Mouse (Mus musculus) embryonic facial prominence, embryonic 14.5 days (tissue): ENCODE measurements around the gene Best2. TPM values are rescaled to one million over a fixed set of nuclear protein-coding genes. Genes with fewer than 3 reads are reported as not detected.

Source experiments
- ATAC-seq: fragments of 200-750 bp; cut with Nextera tagmentation; 2 replicates; pipeline ENCODE4 v1.8.0; 2017; ENCODE audit warnings: low read depth, moderate number of reproducible peaks, moderate TSS enrichment
- DNase-seq: peaks from one replicate; pipeline ENCODE4 v3.0.0-alpha.2; 2015; ENCODE audit warnings: low spot score
- H3K27ac ChIP-seq: fragments of 300-500 bp; sonication (generic); replicated peaks from 2 replicates; pipeline ENCODE4 v1.5.1; 2014; ENCODE audit warnings: low read depth, mild to moderate bottlenecking, low read length, moderate library complexity
- H3K27me3 ChIP-seq: fragments of 300-500 bp; sonication (generic); replicated peaks from 2 replicates; pipeline ENCODE4 v1.6.1; 2014; ENCODE audit warnings: low read length; ENCODE audit not compliant: control insufficient read depth, insufficient read depth
- H3K36me3 ChIP-seq: fragments of 300-500 bp; sonication (generic); 2 replicates; pipeline ENCODE4 v1.6.1; 2014; ENCODE audit warnings: low read length, mixed read lengths; ENCODE audit not compliant: control insufficient read depth, insufficient read depth
- H3K4me1 ChIP-seq: fragments of 300-500 bp; sonication (generic); 2 replicates; pipeline ENCODE4 v1.6.1; 2014; ENCODE audit warnings: antibody characterized with exemption, low read length; ENCODE audit not compliant: control insufficient read depth, insufficient read depth
- H3K4me2 ChIP-seq: fragments of 300-500 bp; sonication (generic); 2 replicates; pipeline ENCODE4 v1.6.1; 2014; ENCODE audit warnings: low read depth, mild to moderate bottlenecking, low read length, moderate library complexity, mixed read lengths
- H3K4me3 ChIP-seq: fragments of 300-500 bp; sonication (generic); 2 replicates; pipeline ENCODE4 v1.5.1; 2014; ENCODE audit warnings: low read depth, mild to moderate bottlenecking, low read length
- H3K9ac ChIP-seq: fragments of 300-500 bp; sonication (generic); 2 replicates; pipeline ENCODE4 v1.6.1; 2014; ENCODE audit warnings: low read depth, mild to moderate bottlenecking, low read length, moderate library complexity, mixed read lengths
- H3K9me3 ChIP-seq: fragments of 300-500 bp; sonication (generic); 2 replicates; pipeline ENCODE4 v1.6.1; 2016; ENCODE audit warnings: low read length; ENCODE audit not compliant: control insufficient read depth
- WGBS: fragments of 180-500 bp; shearing (Covaris S2); extraction: QIAGEN DNeasy Blood & Tissue Kit; methylation state at CpG from one replicate; pipeline ENCODE4 v1.1.7; 2014; 5-methylcytosine and 5-hydroxymethylcytosine counted together
- polyA plus RNA-seq: library from polyadenylated mRNA; unstranded; fragments of >200 nt; fragmentation: Nextera tagmentation; extraction: Ambion mirVana; gene quantifications from 2 replicates; pipeline ENCODE4 v1.2.1, GENCODE M21; 2014

Best2 gene
- polyA plus RNA-seq, 1 experiment from 2014 or later, result 0.58 TPM

GRCm38 (mm10) chr8:84982499-84983011 lies 31.8 kb downstream of the Best2 start:
- Histone ChIP-seq H3K4me3 (no peak overlapping the region), H3K4me2 (no peak overlapping the region), H3K36me3 (no peaks in the 10 kb centered on the region), H3K9ac (0 out of 2 replicates have a peak overlapping the region, but pooled peaks have one; percentile 5), H3K27me3 (peaks cover 9% of the 10 kb centered on the region), H3K4me1 (peaks cover 43% of the 10 kb centered on the region), H3K9me3 (no peaks in the 10 kb centered on the region), H3K27ac (peak overlapping the region; percentile 58)
- DNase-seq (no peak), ATAC-seq (no peak)
- 52% methylated on average over 3 of the region's 3 CpGs for WGBS

GRCm38 (mm10) chr8:84981644-84982498 lies 32.5 kb downstream of the Best2 start:
- Histone ChIP-seq H3K9ac (0 out of 2 replicates have a peak overlapping the region, but pooled peaks have one; percentile 5), H3K4me2 (no peak overlapping the region; the same call in 1 of the 2 replicates), H3K9me3 (no peaks in the 10 kb centered on the region), H3K4me1 (peaks cover 47% of the 10 kb centered on the region), H3K27ac (peak overlapping the region; percentile 61), H3K27me3 (peaks cover 15% of the 10 kb centered on the region), H3K4me3 (no peak overlapping the region), H3K36me3 (no peaks in the 10 kb centered on the region)
- ATAC-seq (peak; percentile 24; the same call in 1 of the 2 replicates), DNase-seq (no peak)
- 66% methylated on average over 15 of the region's 15 CpGs for WGBS

GRCm38 (mm10) chr8:84980622-84981358 lies 33.5 kb downstream of the Best2 start:
- DNase-seq, result peak; percentile 78
- peak overlapping the region; percentile 61 for H3K27ac ChIP-seq
- H3K27me3 ChIP-seq, result peaks cover 16% of the 10 kb centered on the region
- H3K4me1 ChIP-seq, result peaks cover 54% of the 10 kb centered on the region
- H3K9me3 ChIP-seq, result no peaks in the 10 kb centered on the region
- 28% methylated on average over 11 of the region's 11 CpGs for WGBS
- no peak for ATAC-seq
- no peak overlapping the region for H3K9ac ChIP-seq
- H3K4me2 ChIP-seq, result peak overlapping the region; percentile 97
- H3K4me3 ChIP-seq, result peak overlapping the region; percentile 34
- H3K36me3 ChIP-seq, result no peaks in the 10 kb centered on the region

- H3K27ac ChIP-seq, result peak overlapping the region; percentile 61
- H3K9ac ChIP-seq, result peak overlapping the region; percentile 53
- peaks cover 5% of the 10 kb centered on the region; the same call in 1 of the 2 replicates for H3K36me3 ChIP-seq
- peak overlapping the region; percentile 34 for H3K4me3 ChIP-seq
- 2% methylated on average over 25 of the region's 42 CpGs for WGBS
- peak; percentile 39 for ATAC-seq
- no peaks in the 10 kb centered on the region for H3K9me3 ChIP-seq
- DNase-seq, result peak; percentile 94
- H3K27me3 ChIP-seq, result peaks cover 16% of the 10 kb centered on the region
- peak overlapping the region; percentile 97 for H3K4me2 ChIP-seq
- peaks cover 45% of the 10 kb centered on the region for H3K4me1 ChIP-seq
Measured at GRCm38 (mm10) chr8:84979599-84980421, 34.5 kb downstream of the Best2 start.

- H3K36me3 ChIP-seq, result peaks cover 18% of the 10 kb centered on the region
- peak within 1 kb of the TSS; percentile 97 for H3K4me2 ChIP-seq
- H3K4me3 ChIP-seq, result peak within 1 kb of the TSS; percentile 62
- no peaks in the 10 kb centered on the region for H3K9me3 ChIP-seq
- ATAC-seq, result peak; percentile 38
- under 1% methylated on average over 36 of the region's 63 CpGs for WGBS
- peaks cover 16% of the 10 kb centered on the region for H3K27me3 ChIP-seq
- peak within 1 kb of the TSS; percentile 82 for H3K27ac ChIP-seq
- H3K9ac ChIP-seq, result peak within 1 kb of the TSS; percentile 75
- peaks cover 41% of the 10 kb centered on the region for H3K4me1 ChIP-seq
- DNase-seq, result peak; percentile 96
Measured at GRCm38 (mm10) chr8:84978248-84978940, 35.9 kb downstream of the Best2 start, which contains the start of gene Junb. Gene Junb (minus strand): TSS chr8:84978718.

GRCm38 (mm10) chr8:84977435-84978247 lies 36.7 kb downstream of the Best2 start:
- Histone ChIP-seq H3K4me3 (peak overlapping the region; percentile 62), H3K4me2 (peak overlapping the region; percentile 97), H3K4me1 (peaks cover 41% of the 10 kb centered on the region), H3K9me3 (no peaks in the 10 kb centered on the region), H3K36me3 (peaks cover 26% of the 10 kb centered on the region), H3K27ac (peak overlapping the region; percentile 82), H3K27me3 (peaks cover 16% of the 10 kb centered on the region), H3K9ac (peak overlapping the region; percentile 75)
- DNase-seq (no peak), ATAC-seq (no peak)
- under 1% methylated on average over 40 of the region's 70 CpGs for WGBS

GRCm38 (mm10) chr8:84976763-84977434 lies 37.4 kb downstream of the Best2 start:
- Histone ChIP-seq H3K9me3 (no peaks in the 10 kb centered on the region), H3K9ac (peak overlapping the region; percentile 75), H3K4me3 (peak overlapping the region; percentile 62), H3K27me3 (peaks cover 16% of the 10 kb centered on the region), H3K4me1 (peaks cover 37% of the 10 kb centered on the region), H3K36me3 (peaks cover 33% of the 10 kb centered on the region), H3K27ac (peak overlapping the region; percentile 82), H3K4me2 (peak overlapping the region; percentile 97)
- WGBS, result 4% methylated on average over 20 of the region's 25 CpGs
- ATAC-seq (no peak), DNase-seq (no peak)
